Comparison of ENCODE assay signal across 8 mouse cellular contexts in the genomic region with DNA sequence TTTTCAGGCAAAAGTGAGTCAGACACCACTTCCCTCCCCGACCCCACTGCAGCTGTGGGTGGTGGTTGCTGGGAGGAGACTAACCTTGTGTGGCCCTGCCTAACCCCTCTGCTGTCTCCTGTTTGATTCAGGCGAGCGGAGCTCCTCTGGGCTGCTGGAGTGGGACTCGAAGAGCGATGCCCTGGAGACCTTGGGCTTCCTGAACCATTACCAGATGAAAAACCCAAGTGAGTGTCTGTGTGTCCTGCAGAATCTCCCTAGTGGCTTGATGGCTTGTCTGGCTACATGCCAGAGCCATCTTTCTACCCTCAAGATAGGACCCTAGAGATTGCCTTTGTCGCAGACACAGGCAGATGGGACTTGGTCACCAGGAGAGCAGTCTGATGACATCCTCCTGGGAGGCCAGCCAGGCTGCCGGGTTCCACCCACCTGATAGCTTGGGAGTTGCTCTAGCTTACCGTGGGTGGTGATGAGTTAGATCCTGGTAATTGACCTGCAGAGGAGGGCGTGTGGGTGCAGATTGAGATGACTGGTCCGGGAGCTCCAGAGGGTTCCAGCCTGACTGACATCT. TPM values are rescaled to one million over a fixed set of nuclear protein-coding genes. Genes with fewer than 3 reads are reported as not detected.
DNase-seq lines count a peak whose midpoint lies in the region; ATAC-seq lines count a peak whose summit lies in the region.

No protein-coding gene starts in this region.

- H3K9me3 ChIP-seq in limb, embryonic 12.5 days, result no peaks in the 10 kb centered on the region
- H3K9me3 ChIP-seq in limb, embryonic 10.5 days (replicated peaks), result no peaks in the 10 kb centered on the region

- no peak for DNase-seq in limb, embryonic 10.5 days (ENCODE audit: low spot score)
- DNase-seq in Muller cell, postnatal 12 days (ENCODE audit: inconsistent ontology term), result peak; percentile 79
- peak; percentile 70 to 77 for DNase-seq in cerebellum, postnatal 14 days
- DNase-seq in heart, postnatal 36 days, result peak; percentile 74
- DNase-seq in left cerebral cortex, postnatal 36 days (ENCODE audit: low spot score in 2 of 2), result peak; percentile 57 to 63
- DNase-seq in yolk sac, embryonic 10.5 days (ENCODE audit: low spot score), result no peak
- no peak for DNase-seq in thymus, postnatal 36 days

- no peak overlapping the region for H3K9ac ChIP-seq in limb, embryonic 12.5 days (replicated peaks)

- ATAC-seq in limb, embryonic 12.5 days (ENCODE audit: insufficient number of reproducible peaks, insufficient read depth, low FRiP score, low TSS enrichment, low read depth), result no peak

- no peak overlapping the region for H3K4me3 ChIP-seq in limb, embryonic 12.5 days (replicated peaks)
- no peak overlapping the region for H3K4me3 ChIP-seq in limb, embryonic 10.5 days

- H3K27me3 ChIP-seq in limb, embryonic 12.5 days, result no peaks in the 10 kb centered on the region
- no peaks in the 10 kb centered on the region for H3K27me3 ChIP-seq in limb, embryonic 10.5 days (ENCODE audit: low read depth, poor library complexity, severe bottlenecking)

- H3K36me3 ChIP-seq in limb, embryonic 12.5 days, result peaks cover 72% of the 10 kb centered on the region
- H3K36me3 ChIP-seq in limb, embryonic 10.5 days, result peaks cover 67% of the 10 kb centered on the region

- WGBS in limb, embryonic 12.5 days, result 74% methylated on average over 10 of the region's 10 CpGs
- 83% methylated on average over 10 of the region's 10 CpGs for WGBS in limb, embryonic 10.5 days

- peaks cover 19% of the 10 kb centered on the region for H3K4me1 ChIP-seq in limb, embryonic 12.5 days (replicated peaks)
- peaks cover 22% of the 10 kb centered on the region for H3K4me1 ChIP-seq in limb, embryonic 10.5 days

- intact Hi-C loops in heart, postnatal 36 days (cut with DNase I), result loop anchor here (1.0 kb wide), 1 partner anchor 8 kb away; no protein-coding TSS in a partner anchor
- intact Hi-C loops in left cerebral cortex, postnatal 36 days (cut with DNase I), result no loop called here

- H3K27ac ChIP-seq in limb, embryonic 12.5 days, result peak overlapping the region; percentile 41; the same call in 1 of the 2 replicates
- no peak overlapping the region for H3K27ac ChIP-seq in limb, embryonic 10.5 days

- no peak overlapping the region for H3K4me2 ChIP-seq in limb, embryonic 12.5 days

RNA-seq across cellular contexts. Expression of a gene that starts 3.7 kb away (rescaled TPM):
- 111 and 114 TPM in 2 replicates for polyA plus RNA-seq in limb, embryonic 12.5 days (2016; fragmentation: Nextera tagmentation; extraction: Ambion mirVana)
- polyA plus RNA-seq in limb, embryonic 10.5 days (2016; fragmentation: Nextera tagmentation; extraction: Ambion mirVana), result 69.1 and 90.7 TPM in 2 replicates
- total RNA-seq in heart, postnatal 36 days (2021), result 1,000 to 10,000 TPM; 1,832 to 1,909 TPM
- total RNA-seq in left cerebral cortex, postnatal 36 days (2021), result 10 to 100 TPM; 45.0 to 47.8 TPM

RNA-seq across cellular contexts. Expression of a gene that starts 12.3 kb away (rescaled TPM):
- polyA plus RNA-seq in limb, embryonic 12.5 days (2016; fragmentation: Nextera tagmentation; extraction: Ambion mirVana), result 4.9 and 6.7 TPM in 2 replicates
- polyA plus RNA-seq in limb, embryonic 10.5 days (2016; fragmentation: Nextera tagmentation; extraction: Ambion mirVana), result 2.7 and 4.1 TPM in 2 replicates
- 10 to 100 TPM; 29.4 to 48.3 TPM for total RNA-seq in heart, postnatal 36 days (2021)
- 1 to 10 TPM; 1.2 to 5.0 TPM for total RNA-seq in left cerebral cortex, postnatal 36 days (2021)

RNA-seq across cellular contexts. Expression of a gene that starts 13.0 kb away (rescaled TPM):
- polyA plus RNA-seq in limb, embryonic 12.5 days (2016; fragmentation: Nextera tagmentation; extraction: Ambion mirVana), result 347 and 425 TPM in 2 replicates
- polyA plus RNA-seq in limb, embryonic 10.5 days (2016; fragmentation: Nextera tagmentation; extraction: Ambion mirVana), result 335 and 336 TPM in 2 replicates
- 100 to 1,000 TPM; 240 to 277 TPM for total RNA-seq in heart, postnatal 36 days (2021)
- total RNA-seq in left cerebral cortex, postnatal 36 days (2021), result 100 to 1,000 TPM; 414 to 415 TPM

RNA-seq across cellular contexts. Expression of a gene that starts 32.6 kb away (rescaled TPM):
- 2.3 and 3.1 TPM in 2 replicates for polyA plus RNA-seq in limb, embryonic 12.5 days (2016; fragmentation: Nextera tagmentation; extraction: Ambion mirVana)
- polyA plus RNA-seq in limb, embryonic 10.5 days (2016; fragmentation: Nextera tagmentation; extraction: Ambion mirVana), result 2.7 and 3.0 TPM in 2 replicates
- 1 to 10 TPM; 1.8 to 1.9 TPM for total RNA-seq in heart, postnatal 36 days (2021)
- 1 to 10 TPM; 2.3 to 3.1 TPM for total RNA-seq in left cerebral cortex, postnatal 36 days (2021)

RNA-seq across cellular contexts. Expression of a gene that starts 42.3 kb away (rescaled TPM):
- polyA plus RNA-seq in limb, embryonic 12.5 days (2016; fragmentation: Nextera tagmentation; extraction: Ambion mirVana), result 3.4 and 4.8 TPM in 2 replicates
- polyA plus RNA-seq in limb, embryonic 10.5 days (2016; fragmentation: Nextera tagmentation; extraction: Ambion mirVana), result 0.41 and 0.73 TPM in 2 replicates
- 1 to 10 TPM in 1 of 2 experiments, under 1 TPM in 1; 0.73 to 1.4 TPM for total RNA-seq in heart, postnatal 36 days (2021)
- not detected for total RNA-seq in left cerebral cortex, postnatal 36 days (2021)

Comparison
In these comparisons a context has a peak if more than half of its experiments do, and no peak if none do; other contexts are left out.
1. DNase-seq: peak in Muller cell, postnatal 12 days (single experiment), cerebellum, postnatal 14 days (2 of 2), heart, postnatal 36 days (2 of 2) and left cerebral cortex, postnatal 36 days (2 of 2); none in limb, embryonic 10.5 days (single experiment), yolk sac, embryonic 10.5 days (single experiment) and thymus, postnatal 36 days (0 of 2).
2. RNA of a gene that starts 3.7 kb away (total RNA-seq): 1,832 to 1,909 TPM in heart, postnatal 36 days; 45.0 to 47.8 TPM in left cerebral cortex, postnatal 36 days; every median in the first group is over 10 times any median in the second.
3. RNA of a gene that starts 12.3 kb away (total RNA-seq): 29.4 to 48.3 TPM in heart, postnatal 36 days; 1.2 to 5.0 TPM in left cerebral cortex, postnatal 36 days; every median in the first group is over 4 times any median in the second.